Mouse (Mus musculus): ENCODE measurements around the gene Cd38.

DNA sequence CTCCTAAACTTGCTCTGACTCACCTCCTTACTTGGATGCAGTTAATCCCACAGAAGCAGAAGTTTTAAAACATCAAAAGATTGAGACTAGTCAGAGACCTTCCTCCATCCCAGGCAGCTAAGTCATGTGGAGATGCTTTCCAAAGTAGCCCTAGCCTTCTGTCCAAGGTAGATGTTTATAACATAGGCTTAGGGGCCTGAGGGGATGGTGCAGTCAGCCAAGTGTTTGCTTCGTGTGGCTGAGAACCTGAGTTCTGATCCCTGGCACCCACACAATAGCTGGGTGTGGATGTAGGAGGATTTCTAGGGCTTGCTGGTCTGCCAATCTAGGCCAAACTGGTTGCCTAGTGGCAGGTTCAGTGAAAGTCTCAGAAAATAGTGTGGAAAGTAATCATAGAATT, 84.9 kb downstream of the Cd38 start:
- TF ChIP-seq CTCF (IDR thresholded peaks at IDR 0.05; ENCODE audit: borderline replicate concordance, extremely low read depth, insufficient read depth, insufficient read length) (no peak), POLR2A (IDR thresholded peaks at IDR 0.05; ENCODE audit: borderline replicate concordance, extremely low read depth, insufficient read depth, insufficient read length, poor library complexity, severe bottlenecking) (no peak)
